Mouse (Mus musculus) lung, postnatal 14 days (tissue): Measurements from ENCODE around the gene Mydgf.
A peak's percentile ranks its signal among the peaks of the same experiment; 100 is the strongest.

ENCODE experiments used
- DNase-seq: peaks from one replicate; pipeline ENCODE4 v3.0.0; 2021

Mydgf gene

GRCm38 (mm10) chr17:56183658-56184103 is at the start of gene Mydgf:
Mydgf (minus strand) TSS chr17:56183920.
- DNase-seq: peak; percentile 98

- no peak for DNase-seq
Measured at GRCm38 (mm10) chr17:56233389-56233788, 49.7 kb upstream of the Mydgf start.

GRCm38 (mm10) chr17:56229943-56230342 is 46.2 kb upstream of the Mydgf start:
- no peak for DNase-seq

- no peak for DNase-seq
Measured at GRCm38 (mm10) chr17:56226566-56226965, 42.8 kb upstream of the Mydgf start.

GRCm38 (mm10) chr17:56224916-56225315 is 41.2 kb upstream of the Mydgf start:
- DNase-seq: no peak

- peak; percentile 59 for DNase-seq
Measured at GRCm38 (mm10) chr17:56219805-56220204, 36.1 kb upstream of the Mydgf start.

GRCm38 (mm10) chr17:56219251-56219650 is 35.5 kb upstream of the Mydgf start:
- DNase-seq: no peak

GRCm38 (mm10) chr17:56218377-56219191 is 34.9 kb upstream of the Mydgf start, which contains the start of gene Dpp9:
Dpp9 (minus strand) TSS chr17:56218905.
- peak; percentile 88 for DNase-seq

GRCm38 (mm10) chr17:56217670-56218069 is 34.0 kb upstream of the Mydgf start:
- no peak for DNase-seq

GRCm38 (mm10) chr17:56214229-56214628 is 30.5 kb upstream of the Mydgf start:
- no peak for DNase-seq

- no peak for DNase-seq
Measured at GRCm38 (mm10) chr17:56212676-56213075, 29.0 kb upstream of the Mydgf start.

- DNase-seq: no peak
Measured at GRCm38 (mm10) chr17:56211090-56211489, 27.4 kb upstream of the Mydgf start.

- peak; percentile 67 for DNase-seq
Measured at GRCm38 (mm10) chr17:56208821-56209220, 25.1 kb upstream of the Mydgf start.

- DNase-seq: no peak
Measured at GRCm38 (mm10) chr17:56207963-56208530, 24.3 kb upstream of the Mydgf start.

GRCm38 (mm10) chr17:56206986-56207674 is 23.4 kb upstream of the Mydgf start:
- no peak for DNase-seq

- DNase-seq: peak; percentile 72
Measured at GRCm38 (mm10) chr17:56206276-56206884, 22.7 kb upstream of the Mydgf start.

- no peak for DNase-seq
Measured at GRCm38 (mm10) chr17:56203729-56204128, 20.0 kb upstream of the Mydgf start.

GRCm38 (mm10) chr17:56202476-56202875 is 18.8 kb upstream of the Mydgf start:
- no peak for DNase-seq

- DNase-seq: no peak
Measured at GRCm38 (mm10) chr17:56201642-56202041, 17.9 kb upstream of the Mydgf start.

- DNase-seq: no peak
Measured at GRCm38 (mm10) chr17:56200586-56200985, 16.9 kb upstream of the Mydgf start.

GRCm38 (mm10) chr17:56196860-56197259 is 13.1 kb upstream of the Mydgf start:
- no peak for DNase-seq

- DNase-seq: no peak
Measured at GRCm38 (mm10) chr17:56194765-56195164, 11.0 kb upstream of the Mydgf start.

- no peak for DNase-seq
Measured at GRCm38 (mm10) chr17:56194357-56194756, 10.6 kb upstream of the Mydgf start.
